Mouse (Mus musculus): Measurements from ENCODE around the gene Mogat2. TPM values are rescaled to one million over a fixed set of nuclear protein-coding genes. Genes with fewer than 3 reads are reported as not detected.

The Mogat2 gene
- polyA plus RNA-seq, 1 experiment from 2014 or later: 4.9 TPM

- 76% methylated on average over 11 of the region's 11 CpGs for WGBS
- no peak overlapping the region for H3K4me3 ChIP-seq
- no peak for ATAC-seq (ENCODE audit: insufficient number of reproducible peaks, insufficient read depth, low FRiP score, low TSS enrichment, low read depth)
- no peak overlapping the region for H3K9ac ChIP-seq
- no peaks in the 10 kb centered on the region for H3K36me3 ChIP-seq
- no peaks in the 10 kb centered on the region for H3K9me3 ChIP-seq
- H3K4me2 ChIP-seq: no peak overlapping the region
- no peak overlapping the region for H3K27ac ChIP-seq
- peaks cover 9% of the 10 kb centered on the region; the same call in 1 of the 2 replicates for H3K4me1 ChIP-seq
- no peaks in the 10 kb centered on the region for H3K27me3 ChIP-seq
These were observed 63.3 kb downstream of the Mogat2 start for GRCm38 (mm10) chr7:99175118-99175517.

- Histone ChIP-seq H3K27me3 (no peaks in the 10 kb centered on the region), H3K4me2 (no peak overlapping the region), H3K9ac (no peak overlapping the region), H3K27ac (no peak overlapping the region), H3K36me3 (no peaks in the 10 kb centered on the region), H3K9me3 (no peaks in the 10 kb centered on the region), H3K4me1 (peaks cover 9% of the 10 kb centered on the region; the same call in 1 of the 2 replicates), H3K4me3 (no peak overlapping the region)
- WGBS: 83% methylated on average over 4 of the region's 4 CpGs
- no peak for ATAC-seq (ENCODE audit: insufficient number of reproducible peaks, insufficient read depth, low FRiP score, low TSS enrichment, low read depth)
These were observed 64.4 kb downstream of the Mogat2 start for GRCm38 (mm10) chr7:99174006-99174405.

GRCm38 (mm10) chr7:99172898-99173297 is 65.5 kb downstream of the Mogat2 start:
- H3K27ac ChIP-seq: no peak overlapping the region
- no peak overlapping the region for H3K9ac ChIP-seq
- H3K36me3 ChIP-seq: no peaks in the 10 kb centered on the region
- H3K27me3 ChIP-seq: no peaks in the 10 kb centered on the region
- 81% methylated on average over 6 of the region's 6 CpGs for WGBS
- H3K9me3 ChIP-seq: no peaks in the 10 kb centered on the region
- no peak for ATAC-seq (ENCODE audit: insufficient number of reproducible peaks, insufficient read depth, low FRiP score, low TSS enrichment, low read depth)
- H3K4me1 ChIP-seq: peaks cover 9% of the 10 kb centered on the region; the same call in 1 of the 2 replicates
- no peak overlapping the region for H3K4me2 ChIP-seq
- H3K4me3 ChIP-seq: no peak overlapping the region

GRCm38 (mm10) chr7:99171730-99172463 is 66.5 kb downstream of the Mogat2 start:
- Histone ChIP-seq H3K9ac (no peak overlapping the region), H3K27ac (no peak overlapping the region), H3K4me2 (no peak overlapping the region), H3K4me1 (peaks cover 9% of the 10 kb centered on the region; the same call in 1 of the 2 replicates), H3K36me3 (no peaks in the 10 kb centered on the region), H3K9me3 (no peaks in the 10 kb centered on the region), H3K4me3 (no peak overlapping the region), H3K27me3 (no peaks in the 10 kb centered on the region)
- no peak for ATAC-seq (ENCODE audit: insufficient number of reproducible peaks, insufficient read depth, low FRiP score, low TSS enrichment, low read depth)
- WGBS: 64% methylated on average over 10 of the region's 10 CpGs

GRCm38 (mm10) chr7:99170519-99170918 is 67.9 kb downstream of the Mogat2 start:
- Histone ChIP-seq H3K9me3 (no peaks in the 10 kb centered on the region), H3K4me1 (peaks cover 17% of the 10 kb centered on the region; the same call in 1 of the 2 replicates), H3K27me3 (no peaks in the 10 kb centered on the region), H3K4me2 (no peak overlapping the region), H3K36me3 (no peaks in the 10 kb centered on the region), H3K4me3 (no peak overlapping the region), H3K27ac (no peak overlapping the region), H3K9ac (no peak overlapping the region)
- ATAC-seq (ENCODE audit: insufficient number of reproducible peaks, insufficient read depth, low FRiP score, low TSS enrichment, low read depth): no peak
- 92% methylated on average over 6 of the region's 6 CpGs for WGBS

- Histone ChIP-seq H3K4me1 (peaks cover 23% of the 10 kb centered on the region), H3K4me2 (no peak overlapping the region), H3K4me3 (no peak overlapping the region), H3K27ac (no peak overlapping the region), H3K27me3 (no peaks in the 10 kb centered on the region), H3K36me3 (no peaks in the 10 kb centered on the region), H3K9me3 (no peaks in the 10 kb centered on the region), H3K9ac (no peak overlapping the region)
- ATAC-seq (ENCODE audit: insufficient number of reproducible peaks, insufficient read depth, low FRiP score, low TSS enrichment, low read depth): no peak
- 90% methylated on average over 9 of the region's 9 CpGs for WGBS
These were observed 68.6 kb downstream of the Mogat2 start for GRCm38 (mm10) chr7:99169717-99170403.

Other genes with a start within 250 kb of the Mogat2 start
- gene Uvrag, start 97.5 kb downstream of the Mogat2 start, polyA plus RNA-seq (2015; fragmentation: Nextera tagmentation; extraction: Ambion mirVana): 16.5 and 18.2 TPM in 2 replicates
- 17.2 and 17.6 TPM in 2 replicates for gene Dgat2, start 55.9 kb downstream of the Mogat2 start, polyA plus RNA-seq (2015; fragmentation: Nextera tagmentation; extraction: Ambion mirVana)
- gene Map6, start 28.8 kb upstream of the Mogat2 start, polyA plus RNA-seq (2015; fragmentation: Nextera tagmentation; extraction: Ambion mirVana): 3.9 TPM in 2 replicates
- 1,619 and 1,744 TPM in 2 replicates for gene Serpinh1, start 114.6 kb upstream of the Mogat2 start, polyA plus RNA-seq (2015; fragmentation: Nextera tagmentation; extraction: Ambion mirVana)
- gene Gdpd5, start 142.8 kb upstream of the Mogat2 start, polyA plus RNA-seq (2015; fragmentation: Nextera tagmentation; extraction: Ambion mirVana): 10.8 and 11.3 TPM in 2 replicates
- 0.61 and 0.84 TPM in 2 replicates for gene Klhl35, start 227.4 kb upstream of the Mogat2 start, polyA plus RNA-seq (2015; fragmentation: Nextera tagmentation; extraction: Ambion mirVana)
- gene Rps3, start 245.1 kb upstream of the Mogat2 start, polyA plus RNA-seq (2015; fragmentation: Nextera tagmentation; extraction: Ambion mirVana): 814 and 862 TPM in 2 replicates